Mouse (Mus musculus) adrenal gland, postnatal 4 days (tissue): ENCODE results near the gene St13. TPM values are rescaled to one million over a fixed set of nuclear protein-coding genes. Genes with fewer than 3 reads are reported as not detected.

Experiments used
- DNase-seq, 2 experiments: peaks; one replicate each; pipeline ENCODE4 v3.0.0; 2021 to 2022; ENCODE audit warnings: low spot score in 2 of 2, mixed read lengths in 2 of 2
- long read RNA-seq, 2 experiments: library from polyadenylated mRNA; stranded (forward); transcript quantifications; one replicate each; pipeline ENCODE4 v2.0.0; 2021
- total RNA-seq, 2 experiments: library from RNA; stranded (reverse); gene quantifications; 2 replicates each; pipeline ENCODE4 v1.2.3; 2021

Gene St13
- total RNA-seq = 100 to 1,000 TPM; 157 to 177 TPM
- long read RNA-seq, experiment 1, transcript St13-205 (12 exons, 3,346 nt) = major isoform, 79 of 96 reads
- long read RNA-seq, experiment 1, partial matches to known transcripts = 6 of 96 reads
- long read RNA-seq, experiment 1, other reads (novel, unspliced or antisense) = 11 of 96 reads
- long read RNA-seq, experiment 2, transcript St13-205 (12 exons, 3,346 nt) = major isoform, 236 of 281 reads
- long read RNA-seq, experiment 2, partial matches to known transcripts = 28 of 281 reads
- long read RNA-seq, experiment 2, other reads (novel, unspliced or antisense) = 17 of 281 reads

- peak; percentile 94 to 97 for DNase-seq
Observed at GRCm38 (mm10) chr15:81399638-81400315, at the start of gene St13, which contains the start of gene Xpnpep3. Gene St13, minus strand, starts transcription at chr15:81400077. Gene Xpnpep3, plus strand, starts transcription at chr15:81400138.

GRCm38 (mm10) chr15:81448463-81448862 lies 48.6 kb upstream of the St13 start:
- no peak for DNase-seq

DNA sequence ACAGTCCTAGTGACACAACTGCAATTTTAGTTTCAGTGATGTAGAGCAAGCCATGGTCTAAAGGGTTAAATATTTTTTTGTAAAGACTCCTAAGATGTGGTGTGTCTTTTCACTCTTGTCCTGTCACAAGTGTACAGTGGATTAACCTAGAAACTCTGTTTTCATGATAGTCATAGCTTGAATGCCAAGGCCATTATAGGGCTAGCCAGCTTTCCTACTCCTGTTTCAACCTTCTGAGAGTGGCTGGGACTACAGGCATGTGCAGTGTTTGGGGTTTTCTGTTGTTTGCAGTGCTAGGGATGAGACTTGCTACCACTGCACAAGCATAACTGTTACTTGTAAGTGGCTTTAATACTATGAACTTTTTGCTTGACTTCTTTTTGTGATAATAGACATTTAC lies 39.4 kb upstream of the St13 start:
- DNase-seq = no peak

- DNase-seq = no peak
Observed at GRCm38 (mm10) chr15:81438345-81438744, 38.5 kb upstream of the St13 start.

DNA sequence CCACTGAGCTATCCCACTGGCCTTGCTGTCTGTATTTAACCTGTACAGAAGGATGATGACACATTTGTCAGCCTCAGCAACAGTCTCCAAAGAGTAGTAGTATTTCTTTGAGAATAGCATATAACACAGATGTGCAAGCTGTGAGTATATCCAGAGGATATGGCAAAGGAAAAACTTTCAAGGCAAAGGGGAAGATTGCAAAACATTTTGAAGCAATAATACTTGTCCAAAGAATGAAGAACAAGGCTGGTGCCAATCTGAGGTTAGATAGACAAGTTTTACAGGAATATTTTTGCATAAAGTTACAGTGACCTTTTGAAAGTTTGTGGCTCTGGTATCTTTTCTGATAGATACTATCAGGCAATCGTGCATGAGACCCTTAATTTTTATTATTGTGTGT lies 31.3 kb upstream of the St13 start:
- no peak for DNase-seq

GRCm38 (mm10) chr15:81427947-81428346 lies 28.1 kb upstream of the St13 start:
- no peak for DNase-seq

DNA sequence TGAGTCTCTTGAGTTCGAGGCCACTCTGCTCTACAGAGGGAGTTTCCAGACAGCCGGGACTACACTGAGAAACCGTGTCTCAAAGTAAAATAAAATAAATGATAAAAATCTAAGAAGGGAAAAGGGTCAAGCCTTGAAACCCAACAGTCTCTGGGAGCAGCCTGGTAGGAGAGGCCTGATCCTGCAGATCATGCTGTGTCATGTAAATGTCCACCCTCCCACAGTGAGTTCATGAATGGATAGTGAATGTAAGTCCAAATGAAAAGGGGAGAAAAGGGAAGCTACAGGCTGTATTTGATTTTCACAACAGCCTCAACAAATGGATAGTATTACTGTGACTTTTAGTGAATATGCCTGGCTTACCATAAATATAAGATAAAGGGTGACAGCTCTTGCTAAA lies 25.4 kb upstream of the St13 start:
- no peak for DNase-seq

DNA sequence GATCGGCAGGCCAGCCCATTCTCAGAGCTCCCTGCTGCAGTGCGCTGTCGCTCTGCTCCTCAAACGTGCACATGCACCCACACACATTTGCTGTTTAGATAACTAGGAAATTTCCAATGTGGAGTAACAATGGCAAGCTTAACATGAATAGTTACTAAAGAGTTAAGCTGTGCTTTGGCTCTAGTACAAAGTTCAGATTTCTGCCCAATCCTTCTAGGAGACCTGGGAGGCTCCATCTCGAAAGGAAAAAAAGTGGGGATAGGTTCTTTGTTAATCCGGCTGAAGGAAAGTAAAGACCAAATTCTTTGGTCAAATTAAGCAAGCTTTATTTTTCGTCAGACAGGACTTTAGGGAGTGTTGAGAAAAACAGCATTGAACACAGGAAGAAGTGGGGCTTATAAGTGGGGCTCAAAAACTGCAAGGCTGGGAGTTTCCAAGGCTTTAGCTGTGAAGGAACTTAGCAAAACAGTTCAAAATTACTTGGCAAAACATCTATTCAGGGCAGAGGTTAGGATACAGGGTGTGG lies 22.3 kb upstream of the St13 start:
- DNase-seq = no peak

GRCm38 (mm10) chr15:81421454-81421853 lies 21.6 kb upstream of the St13 start:
- DNase-seq = no peak

DNA sequence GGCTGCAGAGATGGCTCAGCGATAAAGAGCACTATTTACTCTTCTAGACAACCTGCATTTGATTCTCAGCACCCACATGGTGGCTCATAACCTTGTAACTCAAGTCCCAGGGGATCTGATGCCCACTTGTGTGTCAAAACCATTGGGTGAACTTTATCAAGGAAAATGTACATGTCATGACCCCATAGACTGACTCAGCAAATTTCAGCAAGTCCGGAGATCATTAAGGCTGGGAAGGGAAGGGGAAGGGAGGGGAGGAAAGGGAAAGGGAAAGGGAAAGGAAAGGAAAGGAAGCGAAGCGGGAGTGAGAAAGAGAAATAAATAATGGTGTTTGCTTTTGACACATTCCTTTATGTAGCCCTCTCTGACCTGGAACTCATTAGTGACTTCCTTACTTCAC lies 18.2 kb upstream of the St13 start:
- DNase-seq = no peak

DNA sequence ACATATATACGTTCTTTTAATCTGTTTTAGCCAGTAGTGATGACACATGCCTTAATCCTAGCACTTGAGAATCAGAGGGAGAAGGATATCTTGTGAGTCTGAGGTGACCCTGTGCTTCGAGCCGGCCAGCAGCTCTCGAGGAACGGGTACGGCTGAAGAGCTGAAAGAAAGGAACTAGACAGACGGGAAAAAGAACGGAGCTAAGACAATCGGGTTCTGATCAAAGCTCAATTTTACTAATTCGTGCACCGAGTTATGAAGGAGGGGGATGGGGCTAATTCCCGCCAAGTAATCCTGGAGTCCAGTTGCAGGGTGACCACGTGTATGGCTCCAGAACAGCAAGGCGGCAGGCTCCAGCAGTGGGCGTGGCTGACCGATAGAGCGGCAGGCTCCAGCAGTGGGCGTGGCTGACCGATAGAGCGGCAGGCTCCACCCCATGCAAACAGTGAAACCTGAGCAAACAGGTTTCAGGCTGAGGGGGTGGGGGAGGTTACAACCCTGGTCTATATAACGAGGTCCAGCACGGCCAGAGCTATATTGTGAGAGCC lies 17.0 kb upstream of the St13 start:
- peak in 1 of 2 experiments; percentile 33 for DNase-seq

DNA sequence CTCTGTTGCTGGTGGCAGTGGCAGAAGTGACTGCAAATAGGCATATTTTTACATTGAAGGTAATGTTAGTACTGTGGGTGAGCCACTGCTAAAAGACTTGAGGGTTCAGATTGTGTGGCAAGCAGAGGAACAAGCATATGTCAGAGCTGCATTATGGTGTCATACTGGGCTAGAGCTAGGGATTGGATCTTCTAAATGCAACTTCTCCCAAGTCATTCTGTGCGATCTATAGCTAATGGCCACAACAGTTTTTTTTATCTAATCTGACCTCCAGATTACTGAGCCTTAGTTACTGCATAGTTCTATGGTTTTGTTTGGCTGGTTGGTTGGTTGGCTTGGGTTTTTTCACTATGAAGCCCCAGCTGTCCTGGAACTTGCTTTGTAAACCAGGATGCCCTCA lies 8.3 kb upstream of the St13 start, which contains the start of gene Dnajb7:
Dnajb7 (minus strand) TSS at position 101 of the 400 bp plus-strand sequence.
- DNase-seq = no peak

DNA sequence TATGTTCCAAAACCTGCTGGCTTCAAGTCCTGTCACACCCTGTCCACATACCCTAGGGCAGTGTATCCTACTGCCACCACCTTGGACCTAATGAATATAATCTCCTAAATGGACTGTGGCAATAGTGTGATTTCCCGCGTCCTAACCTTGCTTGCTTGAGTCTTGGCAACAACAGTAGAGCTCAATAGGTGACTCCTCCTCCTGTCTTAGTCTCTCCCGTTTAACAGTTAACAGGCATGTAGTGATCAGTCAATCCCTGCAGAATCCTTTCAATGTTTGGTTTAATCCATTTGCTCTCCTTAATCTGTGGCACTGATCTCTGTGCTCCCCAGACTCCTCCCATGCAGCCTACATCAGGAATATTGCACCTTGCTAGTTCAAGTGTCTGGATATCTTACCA lies 5.1 kb upstream of the St13 start:
- no peak for DNase-seq

DNA sequence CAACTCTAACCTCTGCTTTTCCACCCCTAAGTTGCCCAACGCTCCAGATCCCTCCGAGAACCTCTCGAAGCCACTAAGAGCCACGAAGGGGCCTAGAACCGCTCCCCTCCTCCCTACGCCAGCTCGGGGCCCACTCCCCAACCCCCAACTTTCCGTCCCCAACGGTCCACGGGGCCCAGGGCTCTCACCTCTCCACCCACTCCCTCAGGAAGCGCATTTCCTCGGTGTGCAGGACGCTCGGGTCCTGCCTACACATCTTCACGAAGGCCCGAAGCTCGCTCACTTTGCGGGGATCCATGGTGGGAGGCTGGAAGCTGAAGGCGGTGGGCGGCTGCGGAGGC lies 610 bp downstream of the St13 start:
- DNase-seq = no peak

DNA sequence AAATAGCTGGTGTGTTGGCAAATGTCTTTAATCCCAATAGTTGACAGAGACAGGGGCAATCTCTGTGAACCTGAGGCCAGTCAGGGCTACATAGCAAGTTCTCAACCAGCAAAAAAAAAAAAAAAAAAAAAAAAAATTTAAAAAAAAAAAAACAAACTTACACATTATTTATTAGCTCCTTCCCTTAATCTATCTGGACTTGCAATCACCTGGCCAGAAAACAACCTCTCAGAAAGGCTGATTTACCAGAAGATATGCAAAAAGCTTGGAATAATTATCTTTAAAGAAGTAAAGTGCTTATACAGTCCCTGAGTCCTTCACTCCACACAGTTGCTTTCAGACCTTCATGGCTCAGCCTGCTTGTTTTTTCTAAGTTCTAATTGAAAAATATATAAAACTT lies 1.7 kb downstream of the St13 start:
- no peak for DNase-seq

GRCm38 (mm10) chr15:81394211-81394915 lies 5.5 kb downstream of the St13 start:
- no peak for DNase-seq

DNA sequence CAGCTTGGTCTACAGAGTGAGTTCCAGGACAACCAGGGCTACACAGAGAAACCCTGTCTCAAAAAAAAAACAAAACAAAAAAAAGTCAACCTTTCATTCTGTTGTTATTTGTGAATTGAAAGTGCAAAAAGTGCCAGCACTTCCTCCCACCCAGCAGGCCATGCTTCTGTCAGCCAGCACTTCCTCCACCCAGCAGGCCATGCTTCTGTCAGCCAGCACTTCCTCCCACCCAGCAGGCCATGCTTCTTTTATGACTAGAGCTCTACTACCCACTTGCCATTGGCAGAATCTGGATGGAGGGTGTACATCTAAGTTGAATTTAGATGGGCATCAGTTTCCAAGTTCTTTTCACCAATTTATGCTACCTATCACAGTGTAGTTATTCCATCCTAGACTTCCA lies 6.9 kb downstream of the St13 start:
- DNase-seq = no peak

- no peak for DNase-seq
Observed at GRCm38 (mm10) chr15:81386327-81386726, 13.6 kb downstream of the St13 start.

DNA sequence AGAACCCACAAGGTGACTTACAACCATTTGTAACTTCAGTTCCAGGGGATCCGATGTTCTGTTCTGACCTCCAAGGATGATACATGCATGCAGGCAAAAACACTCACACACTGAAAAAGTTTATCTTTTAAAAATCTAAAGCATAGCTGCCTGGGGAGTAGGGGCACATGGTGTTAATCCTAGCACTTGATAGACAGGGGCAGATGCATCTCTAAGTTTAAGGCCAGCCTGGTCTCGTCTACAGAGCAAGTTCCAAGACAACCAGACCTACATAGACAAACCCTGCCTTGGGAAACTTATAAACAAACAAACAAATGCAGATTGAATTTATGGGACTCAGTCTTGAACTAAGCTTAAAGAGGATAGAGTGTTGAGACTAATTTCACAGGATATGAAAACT lies 21.0 kb downstream of the St13 start:
- DNase-seq = no peak

DNA sequence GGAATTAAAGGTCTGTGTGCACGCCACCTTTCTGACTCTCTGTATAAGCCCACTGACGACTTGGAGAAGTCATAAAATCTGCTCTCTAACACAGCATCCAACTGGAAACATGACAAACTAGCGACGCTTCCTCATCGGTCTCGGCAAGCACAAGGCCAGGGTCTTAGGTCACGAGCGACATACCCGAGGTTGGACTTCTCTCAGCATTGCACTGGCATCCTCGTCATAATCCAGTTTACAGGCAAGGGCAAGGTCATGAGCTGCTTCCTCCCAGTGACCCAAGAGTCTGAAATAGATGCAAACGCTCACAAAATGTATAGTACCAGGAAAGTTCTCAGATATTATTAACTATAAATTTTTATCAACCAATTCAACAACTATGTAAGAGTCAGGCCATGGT lies 25.3 kb downstream of the St13 start:
- DNase-seq = no peak

DNA sequence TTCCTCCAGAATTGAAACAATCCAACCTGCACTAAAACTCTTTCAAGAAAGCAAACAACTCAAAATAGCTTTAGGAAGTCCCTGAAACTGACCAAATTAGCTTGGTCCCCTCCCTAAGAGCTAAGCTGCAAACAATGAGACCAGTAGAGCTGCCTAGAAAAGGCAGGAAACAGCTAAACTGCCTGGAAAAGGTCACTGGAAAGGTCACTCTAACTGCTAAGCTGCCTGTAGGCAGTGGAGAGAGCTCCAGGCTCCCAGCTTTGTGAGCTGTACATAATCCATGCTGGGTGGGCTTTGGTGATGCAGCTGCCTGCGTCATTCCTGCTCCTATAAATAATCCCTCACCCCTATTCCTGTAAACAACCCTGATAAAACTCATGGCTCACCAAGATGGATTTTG lies 29.5 kb downstream of the St13 start:
- no peak for DNase-seq

DNA sequence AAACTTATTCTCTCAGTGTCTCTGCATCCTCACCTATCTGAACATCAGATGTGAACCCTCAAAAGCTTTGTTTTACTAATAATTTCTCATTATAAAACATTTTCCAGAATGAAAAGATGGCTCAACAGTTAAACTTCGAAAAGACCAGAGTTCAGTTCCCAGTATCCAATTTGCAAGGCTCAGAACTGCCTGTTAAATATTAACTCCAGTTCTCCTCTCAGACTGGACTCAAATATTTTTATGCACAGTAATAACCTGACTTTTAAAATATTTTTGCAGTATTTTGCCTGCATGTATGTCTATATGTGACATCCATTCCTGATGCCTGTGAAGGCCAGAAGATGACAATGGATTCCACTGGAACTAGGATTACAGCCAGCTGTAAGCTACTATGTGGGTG lies 31.3 kb downstream of the St13 start:
- DNase-seq = no peak
